Mouse (Mus musculus): Measurements from ENCODE around the gene Sardh. TPM values are rescaled to one million over a fixed set of nuclear protein-coding genes. Genes with fewer than 3 reads are reported as not detected.

Sardh gene
- total RNA-seq, 1 experiment: 0.89 TPM

GRCm38 (mm10) chr2:27226572-27226971 is 21.6 kb downstream of the Sardh start:
- in situ Hi-C loops (cut with MboI; ENCODE audit: low sequenced_read_pairs in 2 of 2, unreplicated experiment in 2 of 2): no loop called here
- Histone ChIP-seq H3K4me1 (ENCODE audit: control insufficient read depth in 2 of 2, insufficient read depth in 2 of 2, low read length in 2 of 2, poor library complexity in 1 of 2) (no peaks in the 10 kb centered on the region), H3K36me3 (ENCODE audit: control insufficient read depth, insufficient read depth, low read length, poor library complexity, severe bottlenecking) (no peaks in the 10 kb centered on the region), H3K4me3 (ENCODE audit: insufficient read depth in 1 of 2, low read depth in 1 of 2, low read length in 2 of 2, poor library complexity in 1 of 2, severe bottlenecking in 1 of 2) (no peak overlapping the region), H3K9me3 (ENCODE audit: control insufficient read depth, insufficient read depth, low read depth, low read length) (no peaks in the 10 kb centered on the region), H3K27ac (ENCODE audit: insufficient read depth, low read depth, low read length, poor library complexity, severe bottlenecking) (no peak overlapping the region), H3K9ac (ENCODE audit: insufficient read depth, low read depth, low read length, poor library complexity, severe bottlenecking) (no peak overlapping the region)
- no peak for TF ChIP-seq CHD2 (IDR thresholded peaks at IDR 0.05; ENCODE audit: low read depth, low read length)
- no peak for TF ChIP-seq HCFC1 (IDR thresholded peaks at IDR 0.05; ENCODE audit: borderline replicate concordance, insufficient read depth, low read length)
- no peak for TF ChIP-seq ZC3H11A (IDR thresholded peaks at IDR 0.05; ENCODE audit: borderline replicate concordance, low read depth, low read length)
- no peak for TF ChIP-seq ZNF384 (IDR thresholded peaks at IDR 0.05; ENCODE audit: low read depth, low read length)
- no peak for TF ChIP-seq MAFK (IDR thresholded peaks at IDR 0.05; ENCODE audit: insufficient read depth, low read depth, low read length)
- no peak for DNase-seq (ENCODE audit: low read depth, low spot score)

DNA sequence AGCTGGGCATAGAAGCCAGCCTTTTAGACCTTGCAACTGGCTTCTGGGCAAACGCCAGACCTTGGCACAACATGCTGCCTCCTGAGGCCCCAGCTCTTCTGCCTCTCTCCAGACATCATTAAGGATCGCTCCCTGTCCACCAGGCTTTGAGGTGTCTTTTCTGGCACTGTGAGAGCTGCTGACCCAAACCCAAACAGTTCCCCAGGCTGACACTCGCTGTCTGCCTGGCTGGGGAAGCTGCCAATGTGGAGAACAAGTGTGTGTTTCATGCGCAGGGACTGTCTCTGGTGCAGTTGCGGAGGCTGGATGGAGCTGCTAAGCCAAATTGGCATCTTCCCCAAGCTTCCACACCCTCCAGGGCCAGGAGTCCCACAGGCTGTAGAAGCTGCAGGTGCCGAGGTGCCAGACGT is 25.1 kb downstream of the Sardh start:
- no peaks in the 10 kb centered on the region for H3K9me3 ChIP-seq (ENCODE audit: control insufficient read depth, insufficient read depth, low read depth, low read length)
- no peak overlapping the region for H3K27ac ChIP-seq (ENCODE audit: insufficient read depth, low read depth, low read length, poor library complexity, severe bottlenecking)
- no peaks in the 10 kb centered on the region for H3K36me3 ChIP-seq (ENCODE audit: control insufficient read depth, insufficient read depth, low read length, poor library complexity, severe bottlenecking)
- DNase-seq (ENCODE audit: low read depth, low spot score): no peak
- H3K4me3 ChIP-seq (ENCODE audit: insufficient read depth in 1 of 2, low read depth in 1 of 2, low read length in 2 of 2, poor library complexity in 1 of 2, severe bottlenecking in 1 of 2): no peak overlapping the region
- no peak overlapping the region for H3K9ac ChIP-seq (ENCODE audit: insufficient read depth, low read depth, low read length, poor library complexity, severe bottlenecking)
- TF ChIP-seq CHD2 (IDR thresholded peaks at IDR 0.05; ENCODE audit: low read depth, low read length) (no peak), ZC3H11A (IDR thresholded peaks at IDR 0.05; ENCODE audit: borderline replicate concordance, low read depth, low read length) (no peak), ZNF384 (IDR thresholded peaks at IDR 0.05; ENCODE audit: low read depth, low read length) (no peak), HCFC1 (IDR thresholded peaks at IDR 0.05; ENCODE audit: borderline replicate concordance, insufficient read depth, low read length) (no peak), MAFK (IDR thresholded peaks at IDR 0.05; ENCODE audit: insufficient read depth, low read depth, low read length) (no peak)
- no peaks in the 10 kb centered on the region for H3K4me1 ChIP-seq (ENCODE audit: control insufficient read depth in 2 of 2, insufficient read depth in 2 of 2, low read length in 2 of 2, poor library complexity in 1 of 2)
- in situ Hi-C loops (cut with MboI; ENCODE audit: low sequenced_read_pairs in 2 of 2, unreplicated experiment in 2 of 2): no loop called here

- Histone ChIP-seq H3K4me1 (ENCODE audit: control insufficient read depth in 2 of 2, insufficient read depth in 2 of 2, low read length in 2 of 2, poor library complexity in 1 of 2) (no peaks in the 10 kb centered on the region), H3K4me3 (ENCODE audit: insufficient read depth in 1 of 2, low read depth in 1 of 2, low read length in 2 of 2, poor library complexity in 1 of 2, severe bottlenecking in 1 of 2) (no peak overlapping the region), H3K9me3 (ENCODE audit: control insufficient read depth, insufficient read depth, low read depth, low read length) (no peaks in the 10 kb centered on the region), H3K36me3 (ENCODE audit: control insufficient read depth, insufficient read depth, low read length, poor library complexity, severe bottlenecking) (no peaks in the 10 kb centered on the region), H3K27ac (ENCODE audit: insufficient read depth, low read depth, low read length, poor library complexity, severe bottlenecking) (no peak overlapping the region), H3K9ac (ENCODE audit: insufficient read depth, low read depth, low read length, poor library complexity, severe bottlenecking) (no peak overlapping the region)
- DNase-seq (ENCODE audit: low read depth, low spot score): no peak
- in situ Hi-C loops (cut with MboI; ENCODE audit: low sequenced_read_pairs in 2 of 2, unreplicated experiment in 2 of 2): no loop called here
- TF ChIP-seq HCFC1 (IDR thresholded peaks at IDR 0.05; ENCODE audit: borderline replicate concordance, insufficient read depth, low read length): no peak
- no peak for TF ChIP-seq MAFK (IDR thresholded peaks at IDR 0.05; ENCODE audit: insufficient read depth, low read depth, low read length)
- TF ChIP-seq CHD2 (IDR thresholded peaks at IDR 0.05; ENCODE audit: low read depth, low read length): no peak
- no peak for TF ChIP-seq ZNF384 (IDR thresholded peaks at IDR 0.05; ENCODE audit: low read depth, low read length)
- TF ChIP-seq ZC3H11A (IDR thresholded peaks at IDR 0.05; ENCODE audit: borderline replicate concordance, low read depth, low read length): no peak
These were observed 29.6 kb downstream of the Sardh start for GRCm38 (mm10) chr2:27218569-27218968.

DNA sequence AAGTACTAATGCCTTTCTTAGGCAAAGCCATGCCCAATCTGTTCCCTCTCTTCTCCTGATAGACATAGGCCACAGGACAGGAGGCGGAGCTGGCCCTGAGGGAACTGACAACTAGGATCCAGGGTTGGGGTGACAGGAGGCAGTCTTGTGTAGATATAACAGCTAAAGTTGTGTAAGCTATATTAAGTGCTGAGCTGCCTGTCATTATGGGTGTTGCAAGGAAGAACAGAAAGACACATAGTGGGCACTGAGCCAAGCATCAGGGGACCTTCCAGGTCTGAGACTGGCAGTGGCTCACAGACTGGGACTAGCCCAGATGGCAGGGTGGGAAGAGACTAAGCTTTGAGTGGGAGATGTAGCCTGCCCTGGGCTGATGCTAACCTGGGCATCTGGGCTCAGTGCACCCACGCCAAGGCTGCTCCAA is 30.0 kb downstream of the Sardh start:
- H3K27ac ChIP-seq (ENCODE audit: insufficient read depth, low read depth, low read length, poor library complexity, severe bottlenecking): no peak overlapping the region
- TF ChIP-seq MAFK (IDR thresholded peaks at IDR 0.05; ENCODE audit: insufficient read depth, low read depth, low read length) (no peak), ZC3H11A (IDR thresholded peaks at IDR 0.05; ENCODE audit: borderline replicate concordance, low read depth, low read length) (no peak), CHD2 (IDR thresholded peaks at IDR 0.05; ENCODE audit: low read depth, low read length) (no peak), ZNF384 (IDR thresholded peaks at IDR 0.05; ENCODE audit: low read depth, low read length) (no peak)
- DNase-seq (ENCODE audit: low read depth, low spot score): no peak
- no peaks in the 10 kb centered on the region for H3K9me3 ChIP-seq (ENCODE audit: control insufficient read depth, insufficient read depth, low read depth, low read length)
- H3K36me3 ChIP-seq (ENCODE audit: control insufficient read depth, insufficient read depth, low read length, poor library complexity, severe bottlenecking): no peaks in the 10 kb centered on the region
- no peak overlapping the region for H3K9ac ChIP-seq (ENCODE audit: insufficient read depth, low read depth, low read length, poor library complexity, severe bottlenecking)
- H3K4me3 ChIP-seq (ENCODE audit: insufficient read depth in 1 of 2, low read depth in 1 of 2, low read length in 2 of 2, poor library complexity in 1 of 2, severe bottlenecking in 1 of 2): no peak overlapping the region
- no peaks in the 10 kb centered on the region for H3K4me1 ChIP-seq (ENCODE audit: control insufficient read depth in 2 of 2, insufficient read depth in 2 of 2, low read length in 2 of 2, poor library complexity in 1 of 2)
- in situ Hi-C loops (cut with MboI; ENCODE audit: low sequenced_read_pairs in 2 of 2, unreplicated experiment in 2 of 2): no loop called here

GRCm38 (mm10) chr2:27215537-27215936 is 32.6 kb downstream of the Sardh start:
- TF ChIP-seq CHD2 (IDR thresholded peaks at IDR 0.05; ENCODE audit: low read depth, low read length) (no peak), ZC3H11A (IDR thresholded peaks at IDR 0.05; ENCODE audit: borderline replicate concordance, low read depth, low read length) (no peak), ZNF384 (IDR thresholded peaks at IDR 0.05; ENCODE audit: low read depth, low read length) (no peak), HCFC1 (IDR thresholded peaks at IDR 0.05; ENCODE audit: borderline replicate concordance, insufficient read depth, low read length) (no peak), MAFK (IDR thresholded peaks at IDR 0.05; ENCODE audit: insufficient read depth, low read depth, low read length) (no peak)
- no peaks in the 10 kb centered on the region for H3K4me1 ChIP-seq (ENCODE audit: control insufficient read depth in 2 of 2, insufficient read depth in 2 of 2, low read length in 2 of 2, poor library complexity in 1 of 2)
- no peak overlapping the region for H3K9ac ChIP-seq (ENCODE audit: insufficient read depth, low read depth, low read length, poor library complexity, severe bottlenecking)
- H3K4me3 ChIP-seq (ENCODE audit: insufficient read depth in 1 of 2, low read depth in 1 of 2, low read length in 2 of 2, poor library complexity in 1 of 2, severe bottlenecking in 1 of 2): no peak overlapping the region
- H3K36me3 ChIP-seq (ENCODE audit: control insufficient read depth, insufficient read depth, low read length, poor library complexity, severe bottlenecking): no peaks in the 10 kb centered on the region
- no peaks in the 10 kb centered on the region for H3K9me3 ChIP-seq (ENCODE audit: control insufficient read depth, insufficient read depth, low read depth, low read length)
- in situ Hi-C loops (cut with MboI; ENCODE audit: low sequenced_read_pairs in 2 of 2, unreplicated experiment in 2 of 2): no loop called here
- DNase-seq (ENCODE audit: low read depth, low spot score): no peak
- no peak overlapping the region for H3K27ac ChIP-seq (ENCODE audit: insufficient read depth, low read depth, low read length, poor library complexity, severe bottlenecking)
